Comparison of ENCODE assay signal across 20 mouse cellular contexts in genomic region chr2:101807756-101808155, GRCm38 (mm10).
DNase-seq lines count a peak whose midpoint lies in the region; ATAC-seq and TF ChIP-seq lines count a peak whose summit lies in the region.
"Had no signal": no experiment of that assay in that cellular context is flagged by ENCODE, and none has a peak within 500 bp of the region (broad histone marks: within the 10 kb centered on the region; RNA-seq: fewer than 3 reads in every experiment).

No protein-coding gene starts in this region.

- no peaks in the 10 kb centered on the region for H3K36me3 ChIP-seq in intestine, embryonic 15.5 days
- H3K36me3 ChIP-seq in intestine, postnatal 0 days (ENCODE audit: control insufficient read depth, insufficient read depth), result no peaks in the 10 kb centered on the region
- H3K36me3 ChIP-seq: embryonic facial prominence, embryonic 10.5 days; embryonic facial prominence, embryonic 12.5 days; forebrain, embryonic 15.5 days; G1E had no signal

- no peak for DNase-seq in Muller cell, postnatal 12 days (ENCODE audit: inconsistent ontology term)
- no peak for DNase-seq in B cell, adult 2 months
- DNase-seq in ovary, postnatal 14 days (ENCODE audit: low spot score), result no peak
- DNase-seq: adrenal gland, adult 2 months; adrenal gland, postnatal 10 days; adrenal gland, postnatal 25 days; cerebellum, adult 11-12 months; cerebellum, adult 2 months; cerebellum, adult 9-10 months; cerebellum, postnatal 10 days; cerebellum, postnatal 25 days; forebrain, postnatal 0 days had no signal

- TF ChIP-seq CTCF in intestine, postnatal 0 days (IDR thresholded peaks at IDR 0.05; ENCODE audit: low read depth), result no peak

- no peak overlapping the region for H3K4me3 ChIP-seq in intestine, embryonic 15.5 days (replicated peaks)
- H3K4me3 ChIP-seq in intestine, postnatal 0 days (ENCODE audit: low read depth, low read length), result no peak overlapping the region
- H3K4me3 ChIP-seq: embryonic facial prominence, embryonic 10.5 days; embryonic facial prominence, embryonic 12.5 days; forebrain, embryonic 13.5 days; forebrain, embryonic 15.5 days had no signal

- 61% methylated on average over 5 of the region's 5 CpGs for WGBS in intestine, embryonic 15.5 days
- 30% methylated on average over 5 of the region's 5 CpGs for WGBS in intestine, postnatal 0 days

- no peaks in the 10 kb centered on the region for H3K27me3 ChIP-seq in intestine, embryonic 15.5 days (replicated peaks)
- H3K27me3 ChIP-seq in intestine, postnatal 0 days (replicated peaks; ENCODE audit: control insufficient read depth, insufficient read depth, low read length), result no peaks in the 10 kb centered on the region
- H3K27me3 ChIP-seq: embryonic facial prominence, embryonic 12.5 days; forebrain, embryonic 13.5 days; forebrain, embryonic 15.5 days had no signal

- no peaks in the 10 kb centered on the region; the same call in 1 of the 2 replicates for H3K4me1 ChIP-seq in intestine, embryonic 15.5 days (replicated peaks)
- peaks cover 11% of the 10 kb centered on the region for H3K4me1 ChIP-seq in intestine, postnatal 0 days (replicated peaks; ENCODE audit: control insufficient read depth, insufficient read depth, low read length)
- H3K4me1 ChIP-seq: forebrain, embryonic 13.5 days; forebrain, embryonic 15.5 days had no signal

- no peak overlapping the region for H3K4me2 ChIP-seq in intestine, embryonic 15.5 days (replicated peaks)
- no peak overlapping the region for H3K4me2 ChIP-seq in intestine, postnatal 0 days (replicated peaks; ENCODE audit: low read depth)
- H3K4me2 ChIP-seq: embryonic facial prominence, embryonic 12.5 days; forebrain, embryonic 13.5 days; forebrain, embryonic 15.5 days had no signal

- no peak overlapping the region for H3K9ac ChIP-seq in intestine, embryonic 15.5 days
- H3K9ac ChIP-seq in intestine, postnatal 0 days (ENCODE audit: low read depth, low read length), result no peak overlapping the region
- H3K9ac ChIP-seq: embryonic facial prominence, embryonic 12.5 days; forebrain, embryonic 13.5 days; forebrain, embryonic 15.5 days; forebrain, postnatal 0 days had no signal

- ATAC-seq in intestine, embryonic 15.5 days, result peak; percentile 44
- peak; percentile 14 for ATAC-seq in intestine, postnatal 0 days
- ATAC-seq: CD4-positive, CD25-positive, alpha-beta regulatory T cell, adult 4 months; forebrain, embryonic 13.5 days; forebrain, embryonic 15.5 days; forebrain, postnatal 0 days had no signal

- H3K9me3 ChIP-seq in intestine, embryonic 15.5 days, result no peaks in the 10 kb centered on the region
- H3K9me3 ChIP-seq in intestine, postnatal 0 days (ENCODE audit: control insufficient read depth), result no peaks in the 10 kb centered on the region
- H3K9me3 ChIP-seq: embryonic facial prominence, embryonic 10.5 days; embryonic facial prominence, embryonic 12.5 days; forebrain, embryonic 13.5 days; forebrain, embryonic 15.5 days; G1E had no signal

- H3K27ac ChIP-seq in intestine, embryonic 15.5 days, result no peak overlapping the region
- peak overlapping the region; percentile 57; the same call in 1 of the 2 replicates for H3K27ac ChIP-seq in intestine, postnatal 0 days (ENCODE audit: low read depth, low read length)
- H3K27ac ChIP-seq: embryonic facial prominence, embryonic 10.5 days; embryonic facial prominence, embryonic 12.5 days; forebrain, embryonic 13.5 days; forebrain, embryonic 15.5 days had no signal
